Mouse (Mus musculus): ENCODE results near the gene Iqcm. TPM values are rescaled to one million over a fixed set of nuclear protein-coding genes. Genes with fewer than 3 reads are reported as not detected.

Gene Iqcm
- polyA plus RNA-seq, 1 experiment, result 26.1 TPM

GRCm38 (mm10) chr8:75596281-75596680 is 147.8 kb downstream of the Iqcm start:
- no peak overlapping the region for H3K27ac ChIP-seq (ENCODE audit: control insufficient read depth, insufficient read depth, low read depth, low read length)

GRCm38 (mm10) chr8:75642958-75643357 is 194.5 kb downstream of the Iqcm start:
- H3K36me3 ChIP-seq (ENCODE audit: control insufficient read depth, insufficient read depth, low read length), result no peaks in the 10 kb centered on the region
- no peak overlapping the region for H3K4me3 ChIP-seq (ENCODE audit: control insufficient read depth, low read depth, low read length)
- TF ChIP-seq CTCF (IDR thresholded peaks at IDR 0.05; ENCODE audit: control insufficient read depth, insufficient read depth, insufficient replicate concordance, low read depth, low read length) (no peak), POLR2A (IDR thresholded peaks at IDR 0.05; ENCODE audit: control insufficient read depth, low read depth, low read length) (no peak)
- H3K4me1 ChIP-seq (ENCODE audit: control insufficient read depth, insufficient read depth, low read length), result no peaks in the 10 kb centered on the region
- H3K27ac ChIP-seq (ENCODE audit: control insufficient read depth, insufficient read depth, low read depth, low read length), result no peak overlapping the region
- no peaks in the 10 kb centered on the region for H3K27me3 ChIP-seq (ENCODE audit: control insufficient read depth, insufficient read depth, low read length)

More at GRCm38 (mm10) chr8:75596281-75596680, 147.8 kb downstream of the Iqcm start:
- Histone ChIP-seq H3K4me3 (ENCODE audit: control insufficient read depth, low read depth, low read length) (no peak overlapping the region), H3K27me3 (ENCODE audit: control insufficient read depth, insufficient read depth, low read length) (no peaks in the 10 kb centered on the region), H3K36me3 (ENCODE audit: control insufficient read depth, insufficient read depth, low read length) (no peaks in the 10 kb centered on the region), H3K4me1 (ENCODE audit: control insufficient read depth, insufficient read depth, low read length) (no peaks in the 10 kb centered on the region)
- TF ChIP-seq POLR2A (IDR thresholded peaks at IDR 0.05; ENCODE audit: control insufficient read depth, low read depth, low read length) (no peak), CTCF (IDR thresholded peaks at IDR 0.05; ENCODE audit: control insufficient read depth, insufficient read depth, insufficient replicate concordance, low read depth, low read length) (no peak)

GRCm38 (mm10) chr8:75659287-75659686 is 210.8 kb downstream of the Iqcm start:
- Histone ChIP-seq H3K4me3 (ENCODE audit: control insufficient read depth, low read depth, low read length) (no peak overlapping the region), H3K27ac (ENCODE audit: control insufficient read depth, insufficient read depth, low read depth, low read length) (no peak overlapping the region), H3K4me1 (ENCODE audit: control insufficient read depth, insufficient read depth, low read length) (no peaks in the 10 kb centered on the region), H3K36me3 (ENCODE audit: control insufficient read depth, insufficient read depth, low read length) (no peaks in the 10 kb centered on the region), H3K27me3 (ENCODE audit: control insufficient read depth, insufficient read depth, low read length) (no peaks in the 10 kb centered on the region)
- no peak for TF ChIP-seq POLR2A (IDR thresholded peaks at IDR 0.05; ENCODE audit: control insufficient read depth, low read depth, low read length)
- no peak for TF ChIP-seq CTCF (IDR thresholded peaks at IDR 0.05; ENCODE audit: control insufficient read depth, insufficient read depth, insufficient replicate concordance, low read depth, low read length)

GRCm38 (mm10) chr8:75746561-75746960 is 298.1 kb downstream of the Iqcm start:
- Histone ChIP-seq H3K36me3 (ENCODE audit: control insufficient read depth, insufficient read depth, low read length) (no peaks in the 10 kb centered on the region), H3K27ac (ENCODE audit: control insufficient read depth, insufficient read depth, low read depth, low read length) (no peak overlapping the region), H3K4me3 (ENCODE audit: control insufficient read depth, low read depth, low read length) (no peak overlapping the region), H3K4me1 (ENCODE audit: control insufficient read depth, insufficient read depth, low read length) (no peaks in the 10 kb centered on the region), H3K27me3 (ENCODE audit: control insufficient read depth, insufficient read depth, low read length) (no peaks in the 10 kb centered on the region)
- no peak for TF ChIP-seq CTCF (IDR thresholded peaks at IDR 0.05; ENCODE audit: control insufficient read depth, insufficient read depth, insufficient replicate concordance, low read depth, low read length)
- no peak for TF ChIP-seq POLR2A (IDR thresholded peaks at IDR 0.05; ENCODE audit: control insufficient read depth, low read depth, low read length)

- TF ChIP-seq CTCF (IDR thresholded peaks at IDR 0.05; ENCODE audit: control insufficient read depth, insufficient read depth, insufficient replicate concordance, low read depth, low read length) (no peak), POLR2A (IDR thresholded peaks at IDR 0.05; ENCODE audit: control insufficient read depth, low read depth, low read length) (no peak)
- Histone ChIP-seq H3K27ac (ENCODE audit: control insufficient read depth, insufficient read depth, low read depth, low read length) (no peak overlapping the region), H3K27me3 (ENCODE audit: control insufficient read depth, insufficient read depth, low read length) (no peaks in the 10 kb centered on the region), H3K4me3 (ENCODE audit: control insufficient read depth, low read depth, low read length) (no peak overlapping the region), H3K36me3 (ENCODE audit: control insufficient read depth, insufficient read depth, low read length) (no peaks in the 10 kb centered on the region), H3K4me1 (ENCODE audit: control insufficient read depth, insufficient read depth, low read length) (no peaks in the 10 kb centered on the region)
Observed at GRCm38 (mm10) chr8:75755596-75755995, 307.1 kb downstream of the Iqcm start.

- no peaks in the 10 kb centered on the region for H3K36me3 ChIP-seq (ENCODE audit: control insufficient read depth, insufficient read depth, low read length)
- H3K27ac ChIP-seq (ENCODE audit: control insufficient read depth, insufficient read depth, low read depth, low read length), result no peak overlapping the region
- no peaks in the 10 kb centered on the region for H3K4me1 ChIP-seq (ENCODE audit: control insufficient read depth, insufficient read depth, low read length)
- H3K4me3 ChIP-seq (ENCODE audit: control insufficient read depth, low read depth, low read length), result no peak overlapping the region
- H3K27me3 ChIP-seq (ENCODE audit: control insufficient read depth, insufficient read depth, low read length), result no peaks in the 10 kb centered on the region
- TF ChIP-seq CTCF (IDR thresholded peaks at IDR 0.05; ENCODE audit: control insufficient read depth, insufficient read depth, insufficient replicate concordance, low read depth, low read length), result no peak
- no peak for TF ChIP-seq POLR2A (IDR thresholded peaks at IDR 0.05; ENCODE audit: control insufficient read depth, low read depth, low read length)
Observed at GRCm38 (mm10) chr8:75828468-75829132, 380.1 kb downstream of the Iqcm start.

- Histone ChIP-seq H3K4me3 (ENCODE audit: control insufficient read depth, low read depth, low read length) (no peak overlapping the region), H3K36me3 (ENCODE audit: control insufficient read depth, insufficient read depth, low read length) (no peaks in the 10 kb centered on the region), H3K27me3 (ENCODE audit: control insufficient read depth, insufficient read depth, low read length) (no peaks in the 10 kb centered on the region), H3K4me1 (ENCODE audit: control insufficient read depth, insufficient read depth, low read length) (no peaks in the 10 kb centered on the region), H3K27ac (ENCODE audit: control insufficient read depth, insufficient read depth, low read depth, low read length) (no peak overlapping the region)
- TF ChIP-seq POLR2A (IDR thresholded peaks at IDR 0.05; ENCODE audit: control insufficient read depth, low read depth, low read length) (no peak), CTCF (IDR thresholded peaks at IDR 0.05; ENCODE audit: control insufficient read depth, insufficient read depth, insufficient replicate concordance, low read depth, low read length) (no peak)
Observed at GRCm38 (mm10) chr8:75835245-75835644, 386.8 kb downstream of the Iqcm start.

All from testis, adult 2 months (tissue).